Mouse (Mus musculus) lung, embryonic 14.5 days (tissue): ENCODE measurements around the gene Coq2. TPM values are rescaled to one million over a fixed set of nuclear protein-coding genes. Genes with fewer than 3 reads are reported as not detected.
A peak's percentile ranks its signal among the peaks of the same experiment; 100 is the strongest.

Experiments
- ATAC-seq: fragments of 200-750 bp; cut with Nextera tagmentation; 2 replicates; pipeline ENCODE4 v1.8.0; 2017; ENCODE audit warnings: mild to moderate bottlenecking, moderate TSS enrichment, moderate library complexity; ENCODE audit not compliant: insufficient read depth
- DNase-seq: peaks from one replicate; pipeline ENCODE4 v3.0.0-alpha.2; 2015
- H3K27ac ChIP-seq: fragments of 300-500 bp; sonication (generic); 2 replicates; pipeline ENCODE4 v1.5.1; 2014; ENCODE audit warnings: low read depth, mild to moderate bottlenecking, moderate library complexity
- H3K27me3 ChIP-seq: fragments of 300-500 bp; sonication (generic); 2 replicates; pipeline ENCODE4 v1.6.1; 2014; ENCODE audit warnings: low read length, control low read depth; ENCODE audit not compliant: insufficient read depth
- H3K36me3 ChIP-seq: fragments of 300-500 bp; sonication (generic); 2 replicates; pipeline ENCODE4 v1.6.1; 2014; ENCODE audit warnings: control low read depth; ENCODE audit not compliant: insufficient read depth
- H3K4me1 ChIP-seq: fragments of 300-500 bp; sonication (generic); 2 replicates; pipeline ENCODE4 v1.6.1; 2014; ENCODE audit warnings: antibody characterized with exemption, control low read depth; ENCODE audit not compliant: insufficient read depth
- H3K4me2 ChIP-seq: fragments of 300-500 bp; sonication (generic); 2 replicates; pipeline ENCODE4 v1.6.1; 2014; ENCODE audit warnings: mild to moderate bottlenecking
- H3K4me3 ChIP-seq: fragments of 300-500 bp; sonication (generic); 2 replicates; pipeline ENCODE4 v1.5.1; 2014; ENCODE audit warnings: low read depth, low read length
- H3K9ac ChIP-seq: fragments of 300-500 bp; sonication (generic); 2 replicates; pipeline ENCODE4 v1.6.1; 2014
- H3K9me3 ChIP-seq: fragments of 300-500 bp; sonication (generic); 2 replicates; pipeline ENCODE4 v1.6.1; 2016; ENCODE audit warnings: low read depth, low read length, control low read depth
- CTCF ChIP-seq: IDR thresholded peaks from 2 replicates; pipeline ENCODE4 v1.5.1; 2016; ENCODE audit warnings: antibody characterized with exemption, low read depth
- WGBS: fragments of 180-500 bp; shearing (Covaris S2); extraction: QIAGEN DNeasy Blood & Tissue Kit; methylation state at CpG from one replicate; pipeline ENCODE4 v1.1.7; 2014; 5-methylcytosine and 5-hydroxymethylcytosine counted together
- polyA plus RNA-seq: library from polyadenylated mRNA; unstranded; fragments of >200 nt; fragmentation: Nextera tagmentation; extraction: Ambion mirVana; gene quantifications from 2 replicates; pipeline ENCODE4 v1.2.1, GENCODE M21; 2014

The Coq2 gene
- polyA plus RNA-seq, 1 experiment from 2014 or later: 70.9 TPM

DNA sequence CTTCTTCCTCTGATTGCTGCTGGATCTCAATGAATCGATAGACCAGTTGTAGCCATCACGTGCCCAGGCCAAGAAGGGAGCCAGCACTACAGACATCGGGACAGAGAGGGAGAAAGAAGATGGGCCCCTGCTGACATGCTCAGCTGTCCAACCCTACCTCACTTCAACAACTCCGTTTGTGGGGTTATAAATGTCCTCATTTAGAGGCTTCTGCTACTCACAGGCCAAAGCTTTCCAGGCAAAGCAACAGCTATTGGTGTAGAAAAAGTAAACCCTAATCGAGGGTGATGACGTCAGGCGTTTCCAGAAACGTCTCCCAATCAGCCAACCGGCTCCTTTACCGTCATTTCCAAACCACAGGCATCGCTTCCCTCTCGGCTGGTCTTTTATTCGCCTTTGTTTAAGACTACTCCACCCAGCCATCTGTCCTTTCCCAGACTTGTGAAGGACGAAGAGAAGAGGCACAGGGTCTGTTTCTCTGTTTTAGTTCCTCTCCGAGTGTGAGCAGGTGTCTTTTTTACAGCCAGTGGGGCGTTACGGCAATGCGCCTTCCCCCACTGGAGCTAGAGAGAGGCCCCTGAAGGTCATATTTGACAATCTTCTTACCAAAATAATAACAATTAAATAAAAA lies 5.1 kb upstream of the Coq2 start:
- no peaks in the 10 kb centered on the region for H3K36me3 ChIP-seq
- no peak for ATAC-seq
- WGBS: 63% methylated on average over 18 of the region's 18 CpGs
- no peak overlapping the region for H3K4me3 ChIP-seq
- H3K4me2 ChIP-seq: no peak overlapping the region
- no peaks in the 10 kb centered on the region for H3K4me1 ChIP-seq
- H3K27me3 ChIP-seq: no peaks in the 10 kb centered on the region
- no peak for DNase-seq
- H3K9me3 ChIP-seq: no peaks in the 10 kb centered on the region
- no peak for TF ChIP-seq CTCF
- H3K9ac ChIP-seq: no peak overlapping the region
- no peak overlapping the region for H3K27ac ChIP-seq

DNA sequence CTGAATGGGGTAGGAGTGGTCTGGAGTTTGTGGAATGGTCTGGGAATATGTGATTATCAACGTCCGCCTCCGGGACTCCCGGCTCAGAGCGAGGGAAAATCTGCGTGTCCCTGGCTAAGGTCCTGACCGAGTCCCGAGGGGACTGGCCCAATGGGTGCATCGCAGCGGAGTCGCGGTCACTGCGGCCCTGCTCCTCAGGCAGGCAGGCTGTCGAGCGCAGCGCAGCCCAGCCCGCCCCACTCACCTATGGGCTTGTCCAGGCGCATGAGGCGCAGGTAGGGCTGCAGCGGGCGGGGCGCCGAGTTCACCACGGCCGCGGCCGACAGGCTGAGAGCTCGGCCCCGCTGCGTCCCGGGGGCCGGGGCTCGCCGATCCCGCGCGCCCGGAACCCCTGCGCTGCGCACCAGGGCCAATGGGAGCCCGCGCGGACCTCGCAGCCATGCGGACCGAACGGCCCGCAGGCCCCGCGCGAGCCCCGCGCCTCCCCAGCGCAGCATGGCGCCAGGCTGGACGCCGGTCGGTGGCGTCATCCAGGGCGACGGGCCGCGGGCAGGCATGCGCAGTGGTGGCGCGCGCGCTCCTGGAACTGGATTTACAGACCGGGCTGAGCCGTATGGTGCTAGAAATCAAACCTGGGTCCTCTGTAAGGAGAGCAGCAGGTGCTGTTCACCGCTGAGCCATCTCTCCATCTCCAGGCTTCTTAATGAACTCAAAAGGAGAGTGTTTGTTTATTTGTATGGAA lies 1.0 kb downstream of the Coq2 start:
- peak overlapping the region; percentile 78 for H3K27ac ChIP-seq
- no peaks in the 10 kb centered on the region for H3K9me3 ChIP-seq
- H3K9ac ChIP-seq: peak overlapping the region; percentile 80
- TF ChIP-seq CTCF: no peak
- ATAC-seq (peak; percentile 97), DNase-seq (peak; percentile 93)
- H3K4me1 ChIP-seq: peaks cover 8% of the 10 kb centered on the region; the same call in 1 of the 2 replicates
- H3K36me3 ChIP-seq: peaks cover 7% of the 10 kb centered on the region; the same call in 1 of the 2 replicates
- WGBS: under 1% methylated on average over 71 of the region's 71 CpGs
- H3K4me2 ChIP-seq: peak overlapping the region; percentile 80
- H3K4me3 ChIP-seq: peak overlapping the region; percentile 78
- no peaks in the 10 kb centered on the region for H3K27me3 ChIP-seq

DNA sequence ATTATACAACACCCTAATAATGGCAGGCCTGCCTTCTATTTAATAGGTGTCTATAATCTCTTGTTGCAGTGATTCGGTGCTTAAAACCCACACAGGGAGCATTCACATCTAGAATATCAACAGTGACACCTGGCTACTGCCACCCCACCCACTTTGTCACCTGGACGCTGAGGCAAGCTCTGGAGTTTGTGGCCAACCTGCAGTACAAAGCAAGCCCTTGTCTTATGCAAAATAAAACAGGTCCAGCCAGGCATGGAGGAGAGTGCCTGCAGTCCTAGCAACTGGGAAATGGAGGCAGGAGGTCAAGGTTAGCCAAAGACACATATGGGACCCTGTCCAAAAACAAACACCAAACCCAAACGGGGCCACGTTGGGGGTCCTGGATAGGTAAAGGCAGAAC lies 2.5 kb downstream of the Coq2 start:
- no peak for ATAC-seq
- no peak for DNase-seq
- Histone ChIP-seq H3K9me3 (no peaks in the 10 kb centered on the region), H3K27ac (no peak overlapping the region), H3K4me2 (peak overlapping the region; percentile 80; the same call in 1 of the 2 replicates), H3K36me3 (peaks cover 13% of the 10 kb centered on the region), H3K9ac (no peak overlapping the region), H3K27me3 (no peaks in the 10 kb centered on the region), H3K4me3 (no peak overlapping the region), H3K4me1 (peaks cover 8% of the 10 kb centered on the region; the same call in 1 of the 2 replicates)
- no peak for TF ChIP-seq CTCF
- WGBS: 69% methylated on average over 4 of the region's 4 CpGs

DNA sequence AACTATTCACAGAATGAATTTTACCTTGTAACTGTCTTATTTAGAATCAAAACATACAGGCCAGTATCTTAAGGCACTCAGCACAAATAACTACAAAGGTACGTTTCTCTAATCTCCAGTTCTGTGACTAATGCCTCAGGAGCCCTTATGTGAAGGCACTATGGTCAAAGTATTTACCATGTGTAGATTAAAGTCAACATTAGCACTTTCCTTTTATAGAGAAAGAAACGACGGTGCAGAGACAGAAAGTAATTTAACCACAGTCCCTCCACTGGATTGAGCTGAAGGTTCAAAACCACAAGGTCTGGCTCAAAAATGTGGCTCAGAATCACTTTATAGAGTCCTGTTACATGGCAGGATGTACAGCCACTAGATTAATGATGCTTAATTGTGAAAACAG lies 3.0 kb downstream of the Coq2 start:
- Histone ChIP-seq H3K9ac (no peak overlapping the region), H3K27me3 (no peaks in the 10 kb centered on the region), H3K4me2 (no peak overlapping the region), H3K4me3 (no peak overlapping the region), H3K9me3 (no peaks in the 10 kb centered on the region), H3K27ac (no peak overlapping the region), H3K4me1 (peaks cover 8% of the 10 kb centered on the region; the same call in 1 of the 2 replicates), H3K36me3 (peaks cover 16% of the 10 kb centered on the region)
- 52% methylated on average over 3 of the region's 3 CpGs for WGBS
- ATAC-seq (no peak), DNase-seq (no peak)
- no peak for TF ChIP-seq CTCF

DNA sequence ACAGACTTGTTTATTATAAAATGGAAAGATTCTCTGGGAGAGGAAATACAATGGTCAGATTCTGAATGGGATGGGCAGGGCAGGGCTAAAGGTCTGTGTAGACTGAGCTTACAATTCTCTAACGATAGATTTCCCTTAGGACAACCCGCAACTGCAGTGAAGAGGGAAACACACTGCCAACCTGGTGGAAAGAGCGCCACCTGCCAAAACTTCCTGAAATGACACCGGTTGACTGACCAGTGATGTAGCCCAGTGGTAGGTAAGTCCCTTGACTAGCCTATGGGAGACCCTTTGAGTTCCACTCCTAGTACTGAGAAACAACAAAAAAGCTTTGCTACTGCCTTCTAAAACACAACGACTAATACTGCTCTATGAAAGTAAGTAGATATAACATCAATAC lies 3.5 kb downstream of the Coq2 start:
- no peak overlapping the region for H3K9ac ChIP-seq
- H3K27ac ChIP-seq: no peak overlapping the region
- H3K27me3 ChIP-seq: no peaks in the 10 kb centered on the region
- no peaks in the 10 kb centered on the region for H3K9me3 ChIP-seq
- H3K4me3 ChIP-seq: no peak overlapping the region
- no peak for ATAC-seq
- peaks cover 8% of the 10 kb centered on the region; the same call in 1 of the 2 replicates for H3K4me1 ChIP-seq
- TF ChIP-seq CTCF: peak; percentile 66
- H3K36me3 ChIP-seq: peaks cover 19% of the 10 kb centered on the region
- DNase-seq: peak; percentile 78
- 31% methylated on average over 5 of the region's 5 CpGs for WGBS
- H3K4me2 ChIP-seq: no peak overlapping the region

DNA sequence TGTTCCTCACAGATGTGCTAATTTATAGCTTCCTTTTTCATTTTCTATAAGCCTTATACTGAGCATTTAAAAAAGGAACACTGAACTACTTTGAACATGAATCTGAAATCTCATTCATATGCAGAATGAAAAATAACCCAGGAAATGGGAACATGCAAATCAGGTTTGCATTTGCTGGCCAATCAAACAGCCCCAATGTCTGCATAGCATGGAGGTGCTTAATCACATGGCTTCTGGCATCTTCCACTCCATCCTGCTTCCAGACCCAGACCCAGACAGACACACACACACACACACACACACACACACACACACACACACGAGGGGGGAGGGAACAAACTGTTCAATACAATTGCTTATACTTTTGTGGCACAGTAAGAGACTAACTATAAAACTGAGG lies 8.0 kb downstream of the Coq2 start:
- no peak overlapping the region for H3K4me2 ChIP-seq
- WGBS: 83% methylated on average over 1 of the region's 1 CpGs
- no peaks in the 10 kb centered on the region for H3K4me1 ChIP-seq
- no peak overlapping the region for H3K4me3 ChIP-seq
- DNase-seq: no peak
- H3K27ac ChIP-seq: no peak overlapping the region
- no peak overlapping the region for H3K9ac ChIP-seq
- peaks cover 46% of the 10 kb centered on the region for H3K36me3 ChIP-seq
- no peak for ATAC-seq
- H3K27me3 ChIP-seq: no peaks in the 10 kb centered on the region
- H3K9me3 ChIP-seq: no peaks in the 10 kb centered on the region
- TF ChIP-seq CTCF: no peak

DNA sequence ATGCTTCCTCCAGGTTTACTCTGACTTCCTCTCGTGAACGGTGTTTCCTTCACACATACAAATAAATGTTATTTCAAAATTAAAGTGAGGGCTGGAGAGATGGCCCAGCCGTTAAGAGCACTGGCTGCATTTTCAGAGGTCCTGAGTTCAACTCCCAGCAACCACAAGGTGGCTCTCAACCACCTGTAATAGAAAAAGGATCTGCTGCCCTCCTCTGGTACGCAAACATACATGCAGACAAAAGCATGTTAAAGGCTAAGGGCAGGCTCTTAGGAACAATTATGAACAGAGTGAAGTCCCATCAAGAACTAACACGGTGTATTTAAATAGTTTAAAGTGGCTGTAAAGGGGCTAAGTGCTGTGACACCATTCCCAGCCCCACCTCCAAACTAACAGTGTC lies 11.1 kb downstream of the Coq2 start:
- Histone ChIP-seq H3K4me2 (no peak overlapping the region), H3K4me3 (no peak overlapping the region), H3K27ac (no peak overlapping the region), H3K27me3 (no peaks in the 10 kb centered on the region), H3K36me3 (peaks cover 66% of the 10 kb centered on the region), H3K4me1 (no peaks in the 10 kb centered on the region), H3K9ac (no peak overlapping the region), H3K9me3 (no peaks in the 10 kb centered on the region)
- peak; percentile 72 for DNase-seq
- ATAC-seq: no peak
- WGBS: 38% methylated on average over 5 of the region's 5 CpGs
- peak; percentile 85 for TF ChIP-seq CTCF
